Mouse (Mus musculus) midbrain, embryonic 11.5 days (tissue): ENCODE data around the gene Kif2c. TPM values are rescaled to one million over a fixed set of nuclear protein-coding genes. Genes with fewer than 3 reads are reported as not detected.
A peak's percentile ranks its signal among the peaks of the same experiment; 100 is the strongest.

Source experiments
- ATAC-seq: fragments of 200-750 bp; cut with Nextera tagmentation; 2 replicates; pipeline ENCODE4 v1.8.0; 2017; ENCODE audit warnings: moderate TSS enrichment, moderate library complexity; ENCODE audit not compliant: low FRiP score
- DNase-seq: peaks from one replicate; pipeline ENCODE4 v3.0.0; 2015; ENCODE audit warnings: low spot score; ENCODE audit errors: missing footprints
- H3K27ac ChIP-seq: fragments of 300-500 bp; sonication (generic); 2 replicates; pipeline ENCODE4 v1.5.1; 2014; ENCODE audit warnings: low read depth, low read length
- H3K27me3 ChIP-seq: fragments of 300-500 bp; sonication (generic); 2 replicates; pipeline ENCODE4 v1.6.1; 2014; ENCODE audit warnings: mild to moderate bottlenecking, low read length, moderate library complexity, mixed read lengths; ENCODE audit not compliant: control insufficient read depth, insufficient read depth
- H3K36me3 ChIP-seq: fragments of 300-500 bp; sonication (generic); 2 replicates; pipeline ENCODE4 v1.6.1; 2014; ENCODE audit warnings: mild to moderate bottlenecking, low read length, moderate library complexity, mixed read lengths; ENCODE audit not compliant: control insufficient read depth, insufficient read depth
- H3K4me1 ChIP-seq: fragments of 300-500 bp; sonication (generic); 2 replicates; pipeline ENCODE4 v1.6.1; 2014; ENCODE audit warnings: low read length; ENCODE audit not compliant: control insufficient read depth, insufficient read depth
- H3K4me2 ChIP-seq: fragments of 300-500 bp; sonication (generic); 2 replicates; pipeline ENCODE4 v1.6.1; 2014; ENCODE audit warnings: mild to moderate bottlenecking, moderate library complexity
- H3K4me3 ChIP-seq: fragments of 300-500 bp; sonication (generic); 2 replicates; pipeline ENCODE4 v1.5.1; 2014; ENCODE audit warnings: low read depth, low read length
- H3K9ac ChIP-seq: fragments of 300-500 bp; sonication (generic); 2 replicates; pipeline ENCODE4 v1.6.1; 2014; ENCODE audit warnings: low read length
- H3K9me3 ChIP-seq: fragments of 300-500 bp; sonication (generic); 2 replicates; pipeline ENCODE4 v1.6.1; 2016; ENCODE audit warnings: low read length; ENCODE audit not compliant: control insufficient read depth
- WGBS: fragments of 180-500 bp; shearing (Covaris S2); extraction: QIAGEN DNeasy Blood & Tissue Kit; methylation state at CpG from one replicate; pipeline ENCODE4 v1.1.7; 2014; 5-methylcytosine and 5-hydroxymethylcytosine counted together
- polyA plus RNA-seq: library from polyadenylated mRNA; unstranded; fragments of >200 nt; fragmentation: Nextera tagmentation; extraction: Ambion mirVana; gene quantifications from 2 replicates; pipeline ENCODE4 v1.2.1, GENCODE M21; 2014

The Kif2c gene
- polyA plus RNA-seq, 1 experiment from 2014 or later = 103 TPM

- peak within 1 kb of the TSS; percentile 95 for H3K4me3 ChIP-seq
- H3K9me3 ChIP-seq = no peaks in the 10 kb centered on the region
- peaks cover 5% of the 10 kb centered on the region for H3K4me1 ChIP-seq
- peak within 1 kb of the TSS; percentile 93 for H3K4me2 ChIP-seq
- H3K9ac ChIP-seq = peak within 1 kb of the TSS; percentile 95
- H3K27me3 ChIP-seq = no peaks in the 10 kb centered on the region
- H3K27ac ChIP-seq = peak within 1 kb of the TSS; percentile 92
- ATAC-seq (peak; percentile 96), DNase-seq (peak; percentile 97)
- peaks cover 24% of the 10 kb centered on the region for H3K36me3 ChIP-seq
- WGBS = under 1% methylated on average over 52 of the region's 52 CpGs
Measured at GRCm38 (mm10) chr4:117155792-117156355, 26.6 kb downstream of the Kif2c start, which contains the start of gene Rps8. Gene Rps8 (minus strand): TSS chr4:117156243.

DNA sequence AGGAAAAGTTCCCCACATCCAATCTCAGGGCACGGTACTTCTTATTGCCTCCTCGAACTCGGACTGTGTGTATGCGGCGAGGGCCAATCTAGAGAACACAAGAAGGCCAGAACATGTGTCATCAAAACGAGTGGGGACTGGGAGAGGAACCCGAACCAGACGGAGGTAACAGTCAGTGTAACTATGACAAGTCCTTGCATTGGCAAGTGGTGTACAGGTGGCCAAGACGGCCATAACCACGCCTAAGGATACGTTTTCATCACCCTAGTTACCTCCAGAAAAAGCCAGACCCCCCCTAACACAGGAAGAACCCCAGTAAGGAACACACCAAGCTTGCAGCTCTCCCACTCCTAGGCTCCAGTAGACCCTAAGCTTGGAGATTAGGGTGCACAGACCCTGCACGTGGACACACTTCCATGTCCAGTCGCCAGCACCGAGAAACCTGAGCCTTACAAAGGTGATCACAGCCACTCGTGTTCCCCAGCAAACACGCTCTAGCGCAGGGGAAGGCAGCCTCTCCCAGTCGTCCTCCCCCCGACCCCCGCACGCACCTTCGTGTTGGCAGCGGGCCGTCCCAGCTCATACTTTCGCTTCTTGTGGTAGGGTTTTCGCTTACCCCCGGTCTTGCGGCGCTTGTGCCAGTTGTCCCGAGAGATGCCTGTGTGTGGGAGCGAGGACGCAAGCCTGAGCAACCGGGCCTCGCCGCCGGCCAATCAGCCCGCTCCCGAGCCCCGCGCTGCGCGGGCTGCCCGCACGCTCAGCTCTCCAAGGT, 27.2 kb downstream of the Kif2c start:
- 2% methylated on average over 44 of the region's 44 CpGs for WGBS
- Histone ChIP-seq H3K27me3 (no peaks in the 10 kb centered on the region), H3K4me2 (peak overlapping the region; percentile 93), H3K4me1 (peaks cover 5% of the 10 kb centered on the region), H3K36me3 (peaks cover 27% of the 10 kb centered on the region), H3K27ac (peak overlapping the region; percentile 92), H3K4me3 (peak overlapping the region; percentile 95), H3K9me3 (no peaks in the 10 kb centered on the region), H3K9ac (peak overlapping the region; percentile 95)
- DNase-seq = peak; percentile 93
- ATAC-seq = peak; percentile 7; the same call in 1 of the 2 replicates

- WGBS = 92% methylated on average over 5 of the region's 5 CpGs
- ATAC-seq (no peak), DNase-seq (no peak)
- Histone ChIP-seq H3K4me2 (no peak overlapping the region), H3K27ac (no peak overlapping the region), H3K9ac (no peak overlapping the region), H3K9me3 (no peaks in the 10 kb centered on the region), H3K4me3 (no peak overlapping the region), H3K4me1 (peaks cover 5% of the 10 kb centered on the region), H3K36me3 (peaks cover 30% of the 10 kb centered on the region), H3K27me3 (no peaks in the 10 kb centered on the region)
Measured at GRCm38 (mm10) chr4:117152714-117153113, 29.7 kb downstream of the Kif2c start.

GRCm38 (mm10) chr4:117151416-117151815, 31.0 kb downstream of the Kif2c start:
- ATAC-seq = no peak
- 86% methylated on average over 1 of the region's 1 CpGs for WGBS
- H3K27ac ChIP-seq = no peak overlapping the region

DNA sequence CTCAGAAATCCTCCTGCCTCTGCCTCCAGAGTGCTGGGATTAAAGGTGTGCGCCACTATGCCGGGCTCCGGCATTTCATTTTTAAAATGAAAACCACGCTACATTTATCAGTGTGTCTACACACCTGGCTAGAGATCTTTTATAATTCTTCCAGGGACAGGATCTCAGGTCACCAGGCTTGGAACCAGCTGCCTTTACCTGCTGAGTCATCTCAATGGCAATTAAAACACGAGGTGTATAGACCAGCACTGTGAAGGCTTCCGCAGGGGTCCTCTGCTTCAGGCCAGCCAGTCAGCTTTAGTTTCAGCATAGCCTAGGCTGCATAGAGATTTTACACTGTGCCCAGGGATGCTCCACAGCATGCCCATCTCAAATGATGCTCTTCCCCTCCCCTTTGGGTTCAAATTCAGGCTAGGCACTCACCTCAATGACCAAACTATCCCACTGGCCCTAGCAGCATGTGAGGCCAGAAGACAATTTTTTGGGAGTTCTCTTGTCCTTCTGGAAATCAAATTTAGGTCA, 32.2 kb downstream of the Kif2c start:
- Histone ChIP-seq H3K27me3 (no peaks in the 10 kb centered on the region), H3K4me2 (no peak overlapping the region), H3K36me3 (peaks cover 30% of the 10 kb centered on the region), H3K4me1 (peaks cover 5% of the 10 kb centered on the region), H3K27ac (no peak overlapping the region), H3K9me3 (no peaks in the 10 kb centered on the region), H3K9ac (no peak overlapping the region), H3K4me3 (no peak overlapping the region)
- DNase-seq (no peak), ATAC-seq (no peak)
- WGBS = 90% methylated on average over 6 of the region's 6 CpGs

More at GRCm38 (mm10) chr4:117151416-117151815, 31.0 kb downstream of the Kif2c start:
- H3K4me1 ChIP-seq = peaks cover 5% of the 10 kb centered on the region
- H3K36me3 ChIP-seq = peaks cover 30% of the 10 kb centered on the region
- no peak for DNase-seq
- H3K4me2 ChIP-seq = no peak overlapping the region
- H3K9me3 ChIP-seq = no peaks in the 10 kb centered on the region
- H3K27me3 ChIP-seq = no peaks in the 10 kb centered on the region
- H3K4me3 ChIP-seq = no peak overlapping the region
- H3K9ac ChIP-seq = no peak overlapping the region

DNA sequence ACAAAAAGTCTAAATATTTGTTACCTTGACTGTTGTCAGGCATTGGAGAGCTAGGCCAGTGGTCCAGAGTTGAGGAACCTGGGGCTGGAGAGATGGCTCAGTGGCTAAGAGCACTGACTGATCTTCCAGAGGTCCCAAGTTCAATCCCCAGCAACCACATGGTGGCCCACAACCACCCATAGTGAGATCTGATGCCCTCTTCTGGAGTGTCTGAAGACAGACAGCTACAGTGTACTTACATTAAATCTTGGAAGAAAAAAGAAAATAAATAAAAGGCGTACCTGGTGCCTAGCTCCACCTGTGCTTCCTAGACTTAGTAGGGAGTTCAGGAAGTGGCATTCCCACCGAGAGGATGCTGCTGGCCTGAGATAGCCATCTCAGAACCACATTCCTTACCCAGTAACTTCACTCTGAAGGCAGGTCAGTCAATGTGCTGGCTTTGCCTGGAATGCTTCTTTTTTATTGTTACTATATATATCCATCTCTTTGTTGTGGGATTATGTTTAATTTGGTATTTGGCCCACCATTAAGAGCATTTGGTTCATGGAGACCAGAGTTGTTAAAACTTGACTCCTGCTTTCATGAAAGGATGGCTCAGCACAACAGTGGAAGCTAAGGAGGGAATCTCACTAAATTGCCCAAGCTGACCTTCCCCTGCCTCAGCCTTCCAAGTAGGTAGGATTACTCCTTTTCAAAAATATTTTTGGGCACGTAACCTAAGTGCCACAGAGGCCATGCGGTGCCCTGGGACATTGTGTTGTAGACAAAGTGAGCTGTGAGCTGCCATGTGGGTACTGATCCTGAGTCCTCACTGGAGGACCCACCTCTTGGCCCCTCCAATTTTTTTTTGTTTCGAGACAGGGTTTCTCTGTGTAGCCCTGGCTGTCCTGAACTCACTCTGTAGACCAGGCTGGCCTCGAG, 32.9 kb downstream of the Kif2c start:
- Histone ChIP-seq H3K36me3 (peaks cover 30% of the 10 kb centered on the region), H3K4me2 (no peak overlapping the region), H3K27ac (no peak overlapping the region), H3K9me3 (no peaks in the 10 kb centered on the region), H3K4me3 (no peak overlapping the region), H3K27me3 (no peaks in the 10 kb centered on the region), H3K9ac (no peak overlapping the region), H3K4me1 (no peaks in the 10 kb centered on the region; the same call in none of the 2 replicates)
- DNase-seq (no peak), ATAC-seq (no peak)
- WGBS = 71% methylated on average over 6 of the region's 6 CpGs

- WGBS = 74% methylated on average over 24 of the region's 24 CpGs
- Histone ChIP-seq H3K27ac (no peak overlapping the region), H3K4me2 (no peak overlapping the region), H3K4me1 (no peaks in the 10 kb centered on the region; the same call in 1 of the 2 replicates), H3K27me3 (no peaks in the 10 kb centered on the region), H3K36me3 (peaks cover 30% of the 10 kb centered on the region), H3K9me3 (no peaks in the 10 kb centered on the region), H3K9ac (no peak overlapping the region), H3K4me3 (no peak overlapping the region)
- DNase-seq (no peak), ATAC-seq (0 out of 2 replicates have a peak, but pooled peaks have one; percentile 20)
Measured at GRCm38 (mm10) chr4:117148815-117149214, 33.6 kb downstream of the Kif2c start.

DNA sequence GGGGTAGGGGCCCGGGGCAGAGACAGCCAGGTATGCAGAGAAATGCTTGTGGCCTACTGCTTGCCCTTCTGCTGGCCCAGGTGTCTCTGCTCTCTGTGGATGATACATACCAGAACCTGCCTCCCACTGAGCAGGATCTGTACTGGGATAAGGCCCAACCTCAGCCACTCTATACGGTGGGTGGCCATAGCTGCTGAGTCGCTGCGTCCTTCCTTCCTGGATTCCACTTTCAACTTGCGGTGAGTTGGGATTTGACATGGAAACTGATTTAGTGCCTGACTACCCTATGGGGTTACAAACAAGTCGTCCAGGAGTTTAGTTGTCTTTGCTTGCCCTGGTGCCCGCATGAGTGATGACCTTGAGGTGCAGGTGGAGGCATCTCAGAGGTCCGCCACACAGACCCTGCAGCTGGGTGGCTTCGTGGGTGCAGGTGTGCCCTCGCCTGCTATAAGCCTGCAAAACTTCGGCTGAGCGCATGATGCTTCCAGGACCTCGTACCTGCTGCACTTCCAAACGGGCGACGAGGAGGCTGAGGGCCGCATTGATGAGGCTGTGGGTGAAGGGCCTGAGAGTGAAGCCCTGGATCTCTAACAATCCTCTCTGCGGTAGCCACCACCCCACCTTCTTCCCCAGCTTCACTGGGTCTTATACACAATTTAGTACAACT, 34.3 kb downstream of the Kif2c start:
- H3K9me3 ChIP-seq = no peaks in the 10 kb centered on the region
- no peak overlapping the region for H3K4me2 ChIP-seq
- H3K9ac ChIP-seq = no peak overlapping the region
- no peaks in the 10 kb centered on the region; the same call in 1 of the 2 replicates for H3K4me1 ChIP-seq
- DNase-seq (no peak), ATAC-seq (no peak)
- WGBS = 86% methylated on average over 18 of the region's 18 CpGs
- H3K4me3 ChIP-seq = no peak overlapping the region
- no peaks in the 10 kb centered on the region for H3K27me3 ChIP-seq
- no peak overlapping the region for H3K27ac ChIP-seq
- H3K36me3 ChIP-seq = peaks cover 25% of the 10 kb centered on the region
